In genomic region chr8:61531944-61532795, GRCm38 (mm10) we compare ENCODE assay signal across 15 mouse cellular contexts. TPM values are rescaled to one million over a fixed set of nuclear protein-coding genes. Genes with fewer than 3 reads are reported as not detected.
DNase-seq lines count a peak whose midpoint lies in the region; ATAC-seq and TF ChIP-seq lines count a peak whose summit lies in the region.
"Had no signal": no experiment of that assay in that cellular context is flagged by ENCODE, and none has a peak within 500 bp of the region (broad histone marks: within the 10 kb centered on the region; RNA-seq: fewer than 3 reads in every experiment).

No protein-coding gene starts in this region.

- peaks cover 66% of the 10 kb centered on the region for H3K36me3 ChIP-seq in liver, adult 2 months (ENCODE audit: control insufficient read depth, insufficient read depth, low read length)
- no peaks in the 10 kb centered on the region for H3K36me3 ChIP-seq in liver, embryonic 11.5 days (ENCODE audit: control insufficient read depth, insufficient read depth, low read length)
- H3K36me3 ChIP-seq: liver, embryonic 13.5 days had no signal

- TF ChIP-seq CTCF in liver, adult 2 months (IDR thresholded peaks at IDR 0.05; ENCODE audit: low read depth, low read length) = peak; percentile 51
- TF ChIP-seq CTCF in Patski (IDR thresholded peaks at IDR 0.05) = peak; percentile 58

- no peaks in the 10 kb centered on the region for H3K79me2 ChIP-seq in liver, adult 2 months (ENCODE audit: control insufficient read depth, insufficient read depth, low read length)

- WGBS in liver, adult 2 months = 89% methylated on average over 22 of the region's 22 CpGs
- 59% methylated on average over 22 of the region's 22 CpGs for WGBS in liver, embryonic 11.5 days

- no peaks in the 10 kb centered on the region for H3K4me1 ChIP-seq in liver, adult 2 months (ENCODE audit: control insufficient read depth, insufficient read depth, low read length)
- peaks cover 9% of the 10 kb centered on the region; the same call in 1 of the 2 replicates for H3K4me1 ChIP-seq in liver, embryonic 11.5 days (replicated peaks; ENCODE audit: control insufficient read depth, insufficient read depth, low read length)
- H3K4me1 ChIP-seq: forebrain, embryonic 12.5 days; midbrain, embryonic 13.5 days; neural tube, embryonic 13.5 days had no signal

- intact Hi-C loops in left cerebral cortex, postnatal 10 days (cut with DNase I) = loop anchor here (10.0 kb wide), 1 partner anchor 503 kb away; no protein-coding TSS in a partner anchor

- H3K27me3 ChIP-seq in liver, adult 2 months (ENCODE audit: control insufficient read depth, insufficient read depth, low read length) = no peaks in the 10 kb centered on the region
- H3K27me3 ChIP-seq in Patski = no peaks in the 10 kb centered on the region
- H3K27me3 ChIP-seq in liver, embryonic 11.5 days (replicated peaks; ENCODE audit: control insufficient read depth, insufficient read depth, low read length) = no peaks in the 10 kb centered on the region
- H3K27me3 ChIP-seq: forebrain, embryonic 12.5 days; liver, embryonic 13.5 days; midbrain, embryonic 13.5 days; neural tube, embryonic 13.5 days had no signal

- H3K9me3 ChIP-seq in liver, embryonic 11.5 days (ENCODE audit: control insufficient read depth, low read length) = no peaks in the 10 kb centered on the region
- H3K9me3 ChIP-seq: forebrain, embryonic 12.5 days; liver, embryonic 13.5 days; midbrain, embryonic 13.5 days; neural tube, embryonic 13.5 days had no signal

- no peak for ATAC-seq in Patski
- ATAC-seq in liver, embryonic 11.5 days (replicated peaks; ENCODE audit: low FRiP score) = no peak
- ATAC-seq: midbrain, embryonic 13.5 days had no signal

- H3K4me3 ChIP-seq in liver, adult 2 months (ENCODE audit: insufficient read depth, low read depth, low read length) = no peak overlapping the region
- no peak overlapping the region for H3K4me3 ChIP-seq in liver, embryonic 11.5 days (ENCODE audit: low read depth, low read length)
- H3K4me3 ChIP-seq: forebrain, embryonic 12.5 days; liver, embryonic 13.5 days; midbrain, embryonic 13.5 days; neural tube, embryonic 13.5 days had no signal

- TF ChIP-seq POLR2A in liver, adult 2 months (IDR thresholded peaks at IDR 0.05; ENCODE audit: extremely low read depth, insufficient read depth, low read length) = no peak

- H3K27ac ChIP-seq in liver, adult 2 months (replicated peaks; ENCODE audit: insufficient read depth, low read depth, low read length) = no peak overlapping the region
- no peak overlapping the region for H3K27ac ChIP-seq in liver, embryonic 11.5 days (ENCODE audit: low read depth, low read length)
- H3K27ac ChIP-seq: forebrain, embryonic 12.5 days; liver, embryonic 13.5 days; midbrain, embryonic 13.5 days; neural tube, embryonic 13.5 days had no signal

- H3K9ac ChIP-seq in liver, adult 2 months (ENCODE audit: low read depth, low read length) = no peak overlapping the region
- no peak overlapping the region for H3K9ac ChIP-seq in liver, embryonic 11.5 days (ENCODE audit: low read depth, low read length)
- H3K9ac ChIP-seq: forebrain, embryonic 12.5 days; liver, embryonic 13.5 days; midbrain, embryonic 13.5 days; neural tube, embryonic 13.5 days had no signal

- H3K4me2 ChIP-seq in liver, embryonic 11.5 days = peak overlapping the region; percentile 42
- H3K4me2 ChIP-seq: forebrain, embryonic 12.5 days; liver, embryonic 13.5 days; midbrain, embryonic 13.5 days; neural tube, embryonic 13.5 days had no signal

- POLR2A ChIA-PET in Patski (lab: Charles Lee) = no interaction called here

- CTCF ChIA-PET in Patski (lab: Charles Lee) = interaction anchor here (0.9 to 1.4 kb wide), 3 partner anchors 10 to 347 kb away, joined by 3 to 5 read pairs (median 4); no protein-coding TSS in a partner anchor

- in situ Hi-C loops in Patski (cut with MboI; ENCODE audit: low pct_unique_long_range_greater_than_20kb) = loop anchor here (10.0 kb wide), 1 partner anchor 523 kb away; no protein-coding TSS in a partner anchor

- DNase-seq in embryo, embryonic 10.5 days (ENCODE audit: low spot score) = peak; percentile 28
- no peak for DNase-seq in embryo, embryonic 10 days (ENCODE audit: low spot score)
- DNase-seq in liver, adult 2 months (ENCODE audit: extremely low read depth, low read depth, low spot score) = no peak
- DNase-seq in liver (no peak), Patski (ENCODE audit: low read depth, low spot score) (no peak)
- DNase-seq in liver, embryonic 11.5 days (ENCODE audit: low spot score) = no peak
- no peak for DNase-seq in ovary, postnatal 10 days (ENCODE audit: low spot score)
- DNase-seq in left cerebral cortex, postnatal 10 days (ENCODE audit: extremely low spot score in 1 of 2, low spot score in 2 of 2) = no peak
- DNase-seq: heart, adult 11 months; heart, postnatal 4 days; kidney, adult 8-10 months; liver, embryonic 13.5 days had no signal

RNA-seq across cellular contexts. Expression of gene Cbr4, which starts 44.6 kb away (rescaled TPM):
- total RNA-seq in liver, adult 2 months (2014; rRNA removed) = 22.0 and 22.8 TPM in 2 replicates
- polyA plus RNA-seq in liver, adult 2 months (2012; rRNA removed) = 9.5 and 10.7 TPM in 2 replicates
- polyA plus RNA-seq in Patski (2021) = 31.4 TPM
- 33.3 and 37.3 TPM in 2 replicates for polyA plus RNA-seq in liver, embryonic 11.5 days (2014; fragmentation: Nextera tagmentation; extraction: Ambion mirVana)
- 10 to 100 TPM; 19.5 to 19.8 TPM for total RNA-seq in left cerebral cortex, postnatal 10 days (2021)
